Mouse (Mus musculus) lung, adult 2 months (tissue): ENCODE measurements around the gene Pdk1. TPM values are rescaled to one million over a fixed set of nuclear protein-coding genes. Genes with fewer than 3 reads are reported as not detected.

Experiments
- DNase-seq: peaks from one replicate; pipeline ENCODE4 v3.0.0; 2022
- H3K4me1 ChIP-seq: fragments of 200-500 bp; 2 replicates; pipeline ENCODE4 v1.6.1; 2011; ENCODE audit warnings: low read length; ENCODE audit not compliant: control insufficient read depth, insufficient read depth
- H3K4me3 ChIP-seq: fragments of 200-500 bp; replicated peaks from 2 replicates; pipeline ENCODE3; 2011; ENCODE audit warnings: low read depth, mild to moderate bottlenecking, control low read depth, low read length; ENCODE audit errors: extremely low read depth
- CTCF ChIP-seq: fragments of 200-500 bp; IDR thresholded peaks from 2 replicates; pipeline ENCODE4 v1.5.1; 2011; ENCODE audit warnings: mild to moderate bottlenecking, low read length, control low read depth; ENCODE audit not compliant: insufficient read depth
- POLR2A ChIP-seq: fragments of 200-500 bp; IDR thresholded peaks from 2 replicates; pipeline ENCODE4 v1.6.1; 2011; ENCODE audit warnings: low read depth, mild to moderate bottlenecking, control low read depth, low read length, borderline replicate concordance; ENCODE audit errors: extremely low read depth
- WGBS: fragments of 180-500 bp; shearing (Covaris S2); methylation state at CpG from one replicate; pipeline ENCODE4 v1.1.7; 2018; 5-methylcytosine and 5-hydroxymethylcytosine counted together
- polyA plus RNA-seq: library from polyadenylated mRNA; depleted of rRNA; stranded (reverse); fragments of >200 nt; gene quantifications from 2 replicates; pipeline ENCODE4 v1.2.3, GENCODE M21; 2012

Pdk1 gene
- polyA plus RNA-seq, 1 experiment = 8.6 TPM

DNA sequence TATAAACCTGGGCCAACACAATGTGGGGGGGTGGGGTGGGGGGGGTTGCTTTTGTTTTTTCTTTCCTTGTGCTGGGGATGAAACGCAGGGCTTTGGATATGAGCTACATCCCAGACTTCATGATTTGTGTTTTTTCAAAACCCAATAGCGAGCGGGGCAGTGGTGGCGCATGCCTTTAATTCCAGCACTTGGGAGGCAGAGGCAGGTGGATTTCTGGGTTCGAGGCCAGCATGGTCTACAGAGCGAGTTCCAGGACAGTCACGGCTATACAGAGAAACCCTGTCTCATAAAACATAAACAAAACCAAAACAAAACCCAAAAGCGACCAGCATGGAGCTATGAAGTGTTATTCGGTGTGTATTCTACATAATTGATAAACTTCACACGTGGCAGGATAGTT lies 883 bp upstream of the Pdk1 start:
- TF ChIP-seq CTCF = no peak
- TF ChIP-seq POLR2A = no peak
- no peak overlapping the region for H3K4me3 ChIP-seq
- WGBS = 71% methylated on average over 10 of the region's 10 CpGs

DNA sequence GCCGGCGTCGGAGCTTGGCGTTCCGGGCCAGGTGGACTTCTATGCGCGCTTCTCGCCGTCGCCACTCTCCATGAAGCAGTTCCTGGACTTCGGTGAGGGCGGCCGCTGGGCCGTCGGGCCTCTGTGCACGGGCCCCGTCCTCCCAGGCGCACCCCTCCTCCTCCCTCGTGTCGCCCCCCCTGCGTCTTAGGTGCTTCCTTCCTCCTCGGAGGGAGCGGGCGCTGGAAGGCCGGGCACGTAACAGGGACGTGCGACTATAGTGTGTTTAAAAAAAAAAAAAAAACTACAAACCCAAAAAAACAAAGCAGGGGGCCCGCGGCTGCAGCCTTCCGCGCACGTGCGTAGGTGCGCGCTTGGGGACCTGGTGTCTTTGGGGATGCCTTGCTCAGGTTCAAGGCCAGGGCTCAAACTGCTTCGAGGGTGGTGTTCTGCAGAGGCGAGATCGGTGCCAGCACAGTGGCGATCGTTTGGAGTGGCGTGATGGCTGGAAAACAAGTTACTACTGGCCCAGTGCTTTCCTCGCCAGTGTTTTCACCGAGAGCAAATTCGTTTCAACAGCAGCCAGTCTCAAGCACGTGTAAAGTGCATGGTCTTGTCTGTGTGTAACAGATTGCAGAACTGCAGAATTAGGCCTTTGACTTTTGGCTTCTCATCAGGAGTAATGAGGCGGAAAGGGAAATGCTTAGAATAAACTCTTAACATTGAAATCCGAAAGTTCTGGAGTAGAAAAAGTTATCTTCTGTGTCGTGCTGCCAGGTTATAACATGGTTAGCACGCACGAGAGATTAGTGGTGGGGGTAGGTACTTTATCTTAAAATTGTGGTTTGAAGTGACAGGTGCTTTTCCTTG lies 674 bp downstream of the Pdk1 start:
- TF ChIP-seq POLR2A (no peak), CTCF (no peak)
- no peak for DNase-seq
- 2% methylated on average over 50 of the region's 51 CpGs for WGBS
- H3K4me1 ChIP-seq = 0 out of 2 replicates have a peak, but pooled peaks cover 2% of the 10 kb centered on the region
- peak overlapping the region; percentile 63 for H3K4me3 ChIP-seq

More for the DNA sequence above, 883 bp upstream of the Pdk1 start:
- H3K4me1 ChIP-seq = peaks cover 6% of the 10 kb centered on the region; the same call in 1 of the 2 replicates
- DNase-seq = no peak

DNA sequence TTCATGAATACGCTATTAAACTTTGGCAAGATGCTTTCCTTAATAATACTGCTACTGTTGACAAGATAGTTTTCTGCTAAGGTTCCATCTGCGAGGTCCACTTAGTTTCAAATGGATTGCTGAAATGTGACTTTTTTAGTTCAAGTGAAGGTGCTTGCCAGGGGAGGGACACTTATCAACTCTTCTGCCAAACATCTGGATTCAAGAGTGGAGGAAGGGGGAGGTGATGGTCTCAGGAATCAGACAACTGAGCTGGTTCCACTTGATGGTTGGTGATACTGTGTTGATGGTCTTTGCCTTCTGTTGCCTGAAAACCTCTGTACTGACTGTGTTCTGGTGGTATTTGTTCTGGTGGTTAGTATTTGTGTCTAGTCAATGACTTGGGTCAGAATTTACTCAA lies 1.4 kb downstream of the Pdk1 start:
- 70% methylated on average over 2 of the region's 2 CpGs for WGBS
- DNase-seq = no peak
- H3K4me1 ChIP-seq = 0 out of 2 replicates have a peak, but pooled peaks cover 2% of the 10 kb centered on the region
- TF ChIP-seq CTCF = no peak
- TF ChIP-seq POLR2A = no peak
- no peak overlapping the region for H3K4me3 ChIP-seq

DNA sequence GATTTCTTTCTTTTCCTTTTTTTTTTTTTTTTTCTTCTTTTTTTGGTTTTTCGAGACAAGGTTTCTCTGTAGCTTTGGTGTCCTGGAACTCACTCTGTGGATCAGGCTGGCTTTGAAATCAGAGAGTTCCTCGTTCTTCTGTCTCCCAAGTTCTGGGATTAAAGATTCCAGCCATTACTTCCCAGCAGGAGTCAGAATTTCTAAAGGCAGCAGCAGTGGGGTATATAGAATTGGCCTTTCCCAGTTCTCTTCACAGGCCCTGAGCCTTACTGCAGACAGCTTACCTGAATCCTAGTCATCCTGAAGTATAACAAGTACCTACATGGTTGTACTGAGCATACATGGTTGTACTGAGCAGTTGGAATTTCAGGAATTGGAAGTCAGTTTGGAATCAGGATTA lies 1.8 kb downstream of the Pdk1 start:
- no peak for DNase-seq
- 0 out of 2 replicates have a peak, but pooled peaks cover 2% of the 10 kb centered on the region for H3K4me1 ChIP-seq
- no peak overlapping the region for H3K4me3 ChIP-seq
- no peak for TF ChIP-seq CTCF
- no peak for TF ChIP-seq POLR2A
- 89% methylated on average over 2 of the region's 2 CpGs for WGBS

DNA sequence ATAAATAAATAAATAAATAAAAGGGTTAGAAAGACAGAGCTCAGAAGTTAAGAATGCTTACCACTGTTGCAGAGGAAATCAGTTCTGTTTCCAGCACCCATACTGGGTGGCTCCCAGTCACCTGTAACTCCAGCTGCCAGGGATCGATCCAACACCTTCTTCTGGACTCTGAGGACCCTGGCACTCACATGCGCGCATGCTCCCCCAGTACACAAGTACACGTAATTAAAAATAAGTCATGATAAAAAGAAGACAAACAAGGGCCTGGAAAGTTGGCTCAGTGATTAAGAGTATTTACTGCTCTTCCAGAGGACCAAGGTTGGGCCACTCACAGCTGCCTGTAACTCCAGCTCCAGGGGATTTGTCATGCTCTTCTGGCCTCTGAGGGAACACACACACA lies 4.8 kb downstream of the Pdk1 start:
- WGBS = 78% methylated on average over 4 of the region's 4 CpGs
- TF ChIP-seq POLR2A (no peak), CTCF (no peak)
- Histone ChIP-seq H3K4me3 (no peak overlapping the region), H3K4me1 (0 out of 2 replicates have a peak, but pooled peaks cover 2% of the 10 kb centered on the region)
- DNase-seq = no peak

DNA sequence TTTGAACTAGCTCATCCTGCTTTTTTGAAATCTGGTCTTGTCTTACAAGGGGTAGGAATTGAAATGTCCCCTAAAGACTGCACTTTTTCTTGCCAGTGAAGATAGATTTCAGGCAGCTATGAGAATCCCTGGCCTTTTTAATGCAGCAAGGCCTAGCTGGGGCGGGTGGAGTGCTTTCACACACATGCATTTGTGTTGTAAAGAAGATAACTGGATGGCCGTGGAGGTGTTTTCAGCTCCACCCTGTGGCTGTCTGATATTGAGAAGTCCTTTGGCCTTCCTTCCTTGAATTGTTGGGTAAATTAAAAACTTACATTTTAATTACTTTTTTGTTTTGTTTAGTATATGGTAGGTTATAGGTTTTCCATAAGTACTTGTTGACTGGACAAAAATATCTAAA lies 5.4 kb downstream of the Pdk1 start:
- Histone ChIP-seq H3K4me1 (0 out of 2 replicates have a peak, but pooled peaks cover 2% of the 10 kb centered on the region), H3K4me3 (no peak overlapping the region)
- 79% methylated on average over 2 of the region's 2 CpGs for WGBS
- no peak for DNase-seq
- no peak for TF ChIP-seq POLR2A
- TF ChIP-seq CTCF = no peak

DNA sequence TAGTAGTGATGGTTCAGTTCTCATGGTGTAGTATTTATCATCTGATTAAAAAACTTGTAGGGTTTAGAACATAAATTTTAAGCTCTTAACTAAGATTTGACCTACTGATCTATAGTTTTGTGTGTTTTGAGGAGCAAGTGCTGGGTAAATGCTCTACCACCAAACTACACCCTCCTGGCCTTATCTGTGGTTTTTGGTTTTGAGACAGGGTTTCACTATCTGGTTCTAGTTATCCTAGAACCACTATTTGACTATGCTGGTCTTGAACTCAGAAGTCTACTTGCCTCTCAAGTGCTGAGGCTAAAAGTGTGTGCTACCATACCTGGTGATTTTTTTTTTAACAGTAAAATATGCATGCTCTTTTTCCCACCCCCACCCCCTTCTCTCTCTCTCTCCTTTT lies 5.9 kb downstream of the Pdk1 start:
- H3K4me3 ChIP-seq = no peak overlapping the region
- DNase-seq = no peak
- H3K4me1 ChIP-seq = no peaks in the 10 kb centered on the region
- TF ChIP-seq POLR2A (no peak), CTCF (no peak)

DNA sequence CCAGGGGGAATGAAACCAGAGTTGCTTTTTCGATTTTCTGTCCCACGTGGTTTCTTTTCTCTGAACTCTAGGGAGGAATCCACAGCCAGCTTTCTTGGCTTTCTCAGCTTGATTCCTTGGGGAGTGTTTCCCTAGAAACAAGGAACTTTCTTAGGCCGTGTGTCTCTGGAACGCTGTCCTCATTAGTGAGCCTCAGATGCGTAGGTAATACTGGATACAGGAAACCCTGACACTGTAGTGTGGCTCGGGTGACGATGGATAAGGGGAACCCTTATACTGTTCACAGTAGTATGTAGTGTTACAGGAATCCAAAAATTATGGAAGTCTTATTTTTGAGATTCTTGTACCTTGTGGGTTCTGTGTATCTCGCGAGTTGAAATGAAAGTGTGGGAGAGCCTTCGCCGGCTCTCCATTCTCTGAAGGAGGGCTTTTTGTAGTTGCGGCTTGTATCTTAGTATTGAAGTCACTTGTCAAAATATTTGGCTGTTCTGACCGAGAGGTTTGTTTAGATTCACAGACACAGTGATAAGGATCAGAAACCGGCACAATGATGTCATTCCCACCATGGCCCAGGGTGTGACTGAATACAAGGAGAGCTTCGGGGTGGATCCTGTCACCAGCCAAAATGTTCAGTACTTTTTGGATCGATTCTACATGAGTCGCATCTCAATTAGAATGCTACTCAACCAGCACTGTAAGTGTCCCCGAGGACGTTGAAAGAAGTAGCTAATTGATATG lies 10.1 kb downstream of the Pdk1 start:
- Histone ChIP-seq H3K4me1 (no peaks in the 10 kb centered on the region), H3K4me3 (peak overlapping the region; percentile 52)
- TF ChIP-seq POLR2A (no peak), CTCF (no peak)
- no peak for DNase-seq
- 47% methylated on average over 19 of the region's 19 CpGs for WGBS

DNA sequence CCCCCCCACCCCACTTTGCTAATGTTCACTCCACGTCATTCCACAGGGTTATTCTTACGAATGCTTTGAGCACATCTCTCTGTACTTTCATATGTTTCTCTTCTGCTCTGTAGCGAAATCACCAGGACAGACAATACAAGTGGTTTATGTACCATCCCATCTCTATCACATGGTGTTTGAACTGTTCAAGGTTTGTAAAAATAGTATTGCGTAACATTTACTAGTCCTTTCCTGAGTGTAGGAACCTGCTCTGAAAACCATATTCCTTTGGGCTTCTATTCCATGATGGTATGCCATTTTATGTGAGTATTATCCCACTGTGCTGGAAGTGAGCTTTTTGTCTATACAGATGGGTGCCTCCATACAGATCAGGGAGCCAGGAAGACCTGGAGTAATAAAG lies 14.2 kb downstream of the Pdk1 start:
- WGBS = 97% methylated on average over 4 of the region's 4 CpGs
- no peak overlapping the region for H3K4me3 ChIP-seq
- no peaks in the 10 kb centered on the region for H3K4me1 ChIP-seq
- no peak for DNase-seq
- TF ChIP-seq CTCF (no peak), POLR2A (no peak)
